ENCODE assay signal across 22 mouse cellular contexts in genomic region chr11:107891377-107891776, GRCm38 (mm10). TPM values are rescaled to one million over a fixed set of nuclear protein-coding genes. Genes with fewer than 3 reads are reported as not detected.
DNase-seq lines count a peak whose midpoint lies in the region; ATAC-seq and TF ChIP-seq lines count a peak whose summit lies in the region.
"Had no signal": no experiment of that assay in that cellular context is flagged by ENCODE, and none has a peak within 500 bp of the region (broad histone marks: within the 10 kb centered on the region; RNA-seq: fewer than 3 reads in every experiment).

No protein-coding gene starts in this region.

- no peaks in the 10 kb centered on the region for H3K36me3 ChIP-seq in forebrain, postnatal 0 days (ENCODE audit: insufficient read depth)
- H3K36me3 ChIP-seq in forebrain, embryonic 15.5 days = no peaks in the 10 kb centered on the region
- no peaks in the 10 kb centered on the region for H3K36me3 ChIP-seq in hindbrain, embryonic 10.5 days
- H3K36me3 ChIP-seq: embryonic facial prominence, embryonic 12.5 days; heart, embryonic 15.5 days; limb, embryonic 12.5 days; liver, embryonic 15.5 days; midbrain, embryonic 12.5 days; neural tube, embryonic 12.5 days had no signal

- TF ChIP-seq CTCF in forebrain, postnatal 0 days (IDR thresholded peaks at IDR 0.05; ENCODE audit: low read depth) = peak; percentile 40
- peak; percentile 12 for TF ChIP-seq CTCF in left cerebral cortex, adult 2 months (IDR thresholded peaks at IDR 0.05)

- H3K9me3 ChIP-seq in forebrain, postnatal 0 days (ENCODE audit: low read length) = no peaks in the 10 kb centered on the region
- H3K9me3 ChIP-seq in forebrain, embryonic 15.5 days = no peaks in the 10 kb centered on the region
- H3K9me3 ChIP-seq in hindbrain, embryonic 10.5 days = no peaks in the 10 kb centered on the region
- H3K9me3 ChIP-seq: embryonic facial prominence, embryonic 12.5 days; heart, embryonic 15.5 days; limb, embryonic 12.5 days; liver, embryonic 15.5 days; midbrain, embryonic 12.5 days; neural tube, embryonic 12.5 days had no signal

- DNase-seq in forebrain, postnatal 0 days = no peak
- DNase-seq in left cerebral cortex, adult 2 months (ENCODE audit: extremely low spot score in 1 of 2, low spot score in 2 of 2) = no peak
- no peak for DNase-seq in left cerebral cortex, adult 8-10 months (ENCODE audit: low spot score in 2 of 2)
- DNase-seq in B cell, adult 2 months = peak; percentile 14 to 20
- DNase-seq in R1 (ENCODE audit: low read depth, low spot score) = peak; percentile 53
- no peak for DNase-seq in hindbrain, embryonic 10.5 days (ENCODE audit: low spot score)
- no peak for DNase-seq in Muller cell, postnatal 12 days (ENCODE audit: inconsistent ontology term)
- DNase-seq: cerebellum, adult 9-11 months; gastrocnemius, postnatal 10 days; heart, postnatal 4 days; kidney, adult 8-10 months; right cerebral cortex, adult 18-20 months; thymus, adult 2 months had no signal

- H3K27me3 ChIP-seq in forebrain, postnatal 0 days (ENCODE audit: insufficient read depth, low read length) = no peaks in the 10 kb centered on the region
- no peaks in the 10 kb centered on the region for H3K27me3 ChIP-seq in forebrain, embryonic 15.5 days
- H3K27me3 ChIP-seq in hindbrain, embryonic 10.5 days (ENCODE audit: insufficient read depth, poor library complexity, severe bottlenecking) = no peaks in the 10 kb centered on the region
- H3K27me3 ChIP-seq: embryonic facial prominence, embryonic 12.5 days; heart, embryonic 15.5 days; limb, embryonic 12.5 days; liver, embryonic 15.5 days; midbrain, embryonic 12.5 days; neural tube, embryonic 12.5 days had no signal

- no peak overlapping the region for H3K4me2 ChIP-seq in forebrain, postnatal 0 days (ENCODE audit: low read depth)
- H3K4me2 ChIP-seq in forebrain, embryonic 15.5 days (replicated peaks) = no peak overlapping the region
- H3K4me2 ChIP-seq: embryonic facial prominence, embryonic 12.5 days; heart, embryonic 15.5 days; limb, embryonic 12.5 days; liver, embryonic 15.5 days; midbrain, embryonic 12.5 days; neural tube, embryonic 12.5 days had no signal

- no peak overlapping the region for H3K27ac ChIP-seq in forebrain, postnatal 0 days (ENCODE audit: low read depth, low read length)
- H3K27ac ChIP-seq in forebrain, embryonic 15.5 days (replicated peaks) = no peak overlapping the region
- no peak overlapping the region for H3K27ac ChIP-seq in left cerebral cortex, adult 2 months
- no peak overlapping the region for H3K27ac ChIP-seq in hindbrain, embryonic 10.5 days
- H3K27ac ChIP-seq: embryonic facial prominence, embryonic 12.5 days; heart, embryonic 15.5 days; limb, embryonic 12.5 days; liver, embryonic 15.5 days; midbrain, embryonic 12.5 days; neural tube, embryonic 12.5 days had no signal

- no peak for ATAC-seq in forebrain, postnatal 0 days
- no peak for ATAC-seq in forebrain, embryonic 15.5 days (replicated peaks)
- ATAC-seq: lung, postnatal 0 days had no signal

- H3K9ac ChIP-seq in forebrain, postnatal 0 days = no peak overlapping the region
- H3K9ac ChIP-seq in forebrain, embryonic 15.5 days (replicated peaks) = no peak overlapping the region
- H3K9ac ChIP-seq: embryonic facial prominence, embryonic 12.5 days; heart, embryonic 15.5 days; limb, embryonic 12.5 days; liver, embryonic 15.5 days; midbrain, embryonic 12.5 days; neural tube, embryonic 12.5 days had no signal

- intact Hi-C loops in left cerebral cortex, adult 2 months (cut with DNase I) = no loop called here

- H3K4me1 ChIP-seq in forebrain, postnatal 0 days (ENCODE audit: insufficient read depth) = peaks cover 7% of the 10 kb centered on the region
- H3K4me1 ChIP-seq in forebrain, embryonic 15.5 days = no peaks in the 10 kb centered on the region
- H3K4me1 ChIP-seq in hindbrain, embryonic 10.5 days (replicated peaks) = no peaks in the 10 kb centered on the region
- H3K4me1 ChIP-seq: embryonic facial prominence, embryonic 12.5 days; limb, embryonic 12.5 days; liver, embryonic 15.5 days; midbrain, embryonic 12.5 days had no signal

- WGBS in forebrain, postnatal 0 days = 73% methylated on average over 3 of the region's 3 CpGs
- 75% methylated on average over 3 of the region's 3 CpGs for WGBS in forebrain, embryonic 15.5 days
- 78% methylated on average over 3 of the region's 3 CpGs for WGBS in hindbrain, embryonic 10.5 days

- no peak overlapping the region for H3K4me3 ChIP-seq in forebrain, postnatal 0 days (ENCODE audit: low read depth, low read length)
- no peak overlapping the region for H3K4me3 ChIP-seq in forebrain, embryonic 15.5 days
- H3K4me3 ChIP-seq in left cerebral cortex, adult 2 months = no peak overlapping the region
- H3K4me3 ChIP-seq in hindbrain, embryonic 10.5 days = no peak overlapping the region
- H3K4me3 ChIP-seq: embryonic facial prominence, embryonic 12.5 days; heart, embryonic 15.5 days; limb, embryonic 12.5 days; liver, embryonic 15.5 days; midbrain, embryonic 12.5 days; neural tube, embryonic 12.5 days had no signal

RNA-seq across cellular contexts. Expression of gene Cacng5, which starts 23.5 kb away (rescaled TPM):
- 10.3 and 14.4 TPM in 2 replicates for total RNA-seq in forebrain, postnatal 0 days (2014; rRNA removed)
- 8.8 and 12.1 TPM in 2 replicates for polyA plus RNA-seq in forebrain, postnatal 0 days (2015; fragmentation: Nextera tagmentation; extraction: Ambion mirVana)
- polyA plus RNA-seq in forebrain, embryonic 15.5 days (2015; fragmentation: Nextera tagmentation; extraction: Ambion mirVana) = 5.6 and 7.2 TPM in 2 replicates
- total RNA-seq in left cerebral cortex, adult 2 months (2021) = 10 to 100 TPM; 11.5 to 15.2 TPM
- total RNA-seq in left cerebral cortex, adult 8-10 months (2022) = 10 to 100 TPM; 14.4 to 17.0 (median 15.6) TPM
- 0.66 and 1.2 TPM in 2 replicates for polyA plus RNA-seq in hindbrain, embryonic 10.5 days (2016; fragmentation: Nextera tagmentation; extraction: Ambion mirVana)
- total RNA-seq: heart, adult 8-10 months had no signal
- polyA plus RNA-seq: lung, postnatal 0 days had no signal

Comparison
In these comparisons a context has a peak if more than half of its experiments do, and no peak if none do; other contexts are left out.
1. DNase-seq: peak in B cell, adult 2 months (2 of 2) and R1 (single experiment); none in forebrain, postnatal 0 days (single experiment), left cerebral cortex, adult 2 months (0 of 2), left cerebral cortex, adult 8-10 months (0 of 2), hindbrain, embryonic 10.5 days (single experiment) and Muller cell, postnatal 12 days (single experiment).